Mouse (Mus musculus): ENCODE measurements around the gene Tex9.

DNA sequence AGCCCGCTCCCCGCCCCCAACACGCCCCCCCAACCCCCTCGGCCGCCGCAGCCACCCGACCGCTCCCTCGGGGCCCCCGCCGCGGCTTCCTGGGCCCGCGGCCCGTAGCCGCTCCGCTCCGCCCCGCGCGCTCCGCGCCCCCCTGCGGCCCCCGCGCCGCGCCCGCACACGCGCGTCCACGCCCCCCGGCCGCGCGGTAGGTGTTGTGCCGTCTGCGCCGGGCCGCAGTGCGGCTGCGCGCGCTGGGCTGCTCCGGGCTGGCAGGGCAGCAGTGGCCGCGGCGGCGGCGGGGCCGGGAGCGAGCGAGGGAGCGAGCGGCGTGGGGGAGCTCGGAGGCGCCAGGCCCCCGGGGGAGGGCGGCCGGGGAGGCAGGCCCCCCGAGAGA lies 40.0 kb upstream of the Tex9 start, which contains the start of gene Rfx7:
- TF ChIP-seq CTCF (conservative IDR thresholded peaks at IDR 0.05; ENCODE audit: low read length): no peak
- no peak for TF ChIP-seq NANOG (IDR thresholded peaks at IDR 0.05; ENCODE audit: borderline replicate concordance, low read length)
- no peak for TF ChIP-seq POU5F1 (IDR thresholded peaks at IDR 0.05; ENCODE audit: borderline replicate concordance, low read length)

Measured in E14TG2a.4 (cell line).